Mouse (Mus musculus) cerebellum, adult 11-12 months (tissue): Measurements from ENCODE around the gene Sh3bgrl2.
A peak's percentile ranks its signal among the peaks of the same experiment; 100 is the strongest.
"Not testable (repeated sequence)": the region's sequence is repeated elsewhere in the genome, so short reads cannot be mapped to it uniquely, and the experiment has no call there.

ENCODE experiments used
- DNase-seq: peaks from one replicate; pipeline ENCODE4 v3.0.0; 2022

Gene Sh3bgrl2

DNA sequence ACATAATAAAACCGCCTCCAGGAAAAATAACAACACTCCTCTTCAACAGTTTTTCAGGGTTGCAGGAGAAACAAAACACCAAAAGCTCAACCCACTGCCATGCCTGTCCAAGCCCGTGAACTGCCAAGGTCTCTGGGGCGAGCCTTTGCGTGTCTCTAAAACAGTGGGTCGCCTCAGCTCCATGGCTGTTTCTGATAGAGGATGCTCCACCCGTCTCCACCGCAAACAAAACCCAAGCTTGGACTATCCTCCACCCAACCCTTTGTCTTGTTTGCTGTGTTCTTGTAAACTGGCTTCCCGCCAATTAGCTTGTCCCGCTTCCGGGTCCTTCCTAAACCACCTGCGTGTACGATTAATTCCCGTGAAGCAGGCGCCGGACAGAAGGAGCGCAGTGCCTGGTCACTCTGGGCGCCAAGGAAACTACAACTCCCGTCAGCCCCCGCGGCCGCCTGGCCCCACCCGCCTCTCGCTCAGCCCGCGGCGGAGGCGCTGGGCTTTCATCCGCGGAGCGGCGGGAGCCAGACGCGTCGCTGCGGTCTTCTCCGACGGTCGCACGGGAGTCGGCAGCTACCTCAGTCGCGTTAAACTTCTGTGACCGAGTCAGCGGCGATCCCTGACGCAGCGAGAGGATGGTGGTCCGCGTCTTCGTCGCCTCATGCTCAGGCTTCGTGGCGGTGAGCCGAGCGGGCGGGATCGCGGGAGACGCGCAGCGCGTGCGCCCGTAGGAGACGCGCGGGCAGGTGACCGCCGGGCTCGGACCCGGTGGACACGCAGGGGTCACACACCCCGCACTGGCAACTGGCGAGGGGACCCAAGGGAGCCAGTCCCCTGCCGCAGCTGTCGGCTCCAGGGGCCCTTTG lies at the start of gene Sh3bgrl2:
Gene Sh3bgrl2 (plus strand): TSS at position 498 of the 860 bp plus-strand sequence.
- DNase-seq: peak; percentile 90

DNA sequence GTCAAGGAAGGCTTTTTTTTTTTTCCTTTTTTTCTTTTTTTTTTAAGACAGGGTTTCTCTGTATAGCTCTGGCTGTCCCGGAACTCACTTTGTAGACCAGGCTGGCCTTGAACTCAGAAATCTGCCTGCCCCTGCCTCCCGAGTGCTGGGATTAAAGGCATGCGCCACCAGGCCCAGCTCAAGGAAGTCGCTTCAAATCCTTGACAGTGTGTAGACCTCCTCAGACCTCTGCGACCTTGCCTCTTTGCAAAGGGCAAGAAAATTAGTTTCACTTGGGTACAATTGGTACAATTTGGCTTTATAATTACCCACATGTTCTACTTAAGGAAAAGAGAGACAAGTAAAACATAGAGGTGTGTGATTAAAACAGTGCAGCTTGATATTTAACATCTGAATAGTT lies 29.0 kb upstream of the Sh3bgrl2 start:
- not testable (repeated sequence) for DNase-seq

DNA sequence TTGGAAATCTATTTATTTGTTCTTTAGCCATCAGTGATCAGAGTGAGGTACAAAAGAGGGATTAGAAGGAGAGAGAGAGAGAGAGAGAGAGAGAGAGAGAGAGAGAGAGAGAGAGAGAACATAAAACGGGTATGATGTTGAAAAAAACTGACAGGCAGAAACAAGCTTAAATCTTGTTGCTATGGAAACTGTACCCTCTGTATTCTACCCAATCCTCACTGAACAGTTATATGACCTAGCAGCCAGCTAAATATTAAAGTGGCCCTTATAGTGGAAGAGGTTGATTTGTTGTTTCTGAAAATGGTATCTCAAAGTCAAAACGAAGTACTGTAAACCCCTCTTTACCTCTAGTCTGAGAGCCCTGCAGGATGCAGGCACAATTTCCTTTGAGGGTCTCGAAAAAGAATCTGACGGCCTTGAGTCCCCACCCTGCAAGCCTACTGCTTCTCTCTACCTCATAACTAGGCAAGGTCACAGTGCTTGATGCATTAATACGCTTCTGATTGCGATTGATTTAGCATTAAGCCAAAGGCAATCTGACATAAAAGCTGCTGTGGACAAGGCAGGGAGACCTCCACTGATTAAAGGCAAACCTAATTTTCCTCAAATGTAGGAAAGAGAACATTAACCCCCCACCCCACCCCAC lies 28.5 kb upstream of the Sh3bgrl2 start:
- DNase-seq: no peak

DNA sequence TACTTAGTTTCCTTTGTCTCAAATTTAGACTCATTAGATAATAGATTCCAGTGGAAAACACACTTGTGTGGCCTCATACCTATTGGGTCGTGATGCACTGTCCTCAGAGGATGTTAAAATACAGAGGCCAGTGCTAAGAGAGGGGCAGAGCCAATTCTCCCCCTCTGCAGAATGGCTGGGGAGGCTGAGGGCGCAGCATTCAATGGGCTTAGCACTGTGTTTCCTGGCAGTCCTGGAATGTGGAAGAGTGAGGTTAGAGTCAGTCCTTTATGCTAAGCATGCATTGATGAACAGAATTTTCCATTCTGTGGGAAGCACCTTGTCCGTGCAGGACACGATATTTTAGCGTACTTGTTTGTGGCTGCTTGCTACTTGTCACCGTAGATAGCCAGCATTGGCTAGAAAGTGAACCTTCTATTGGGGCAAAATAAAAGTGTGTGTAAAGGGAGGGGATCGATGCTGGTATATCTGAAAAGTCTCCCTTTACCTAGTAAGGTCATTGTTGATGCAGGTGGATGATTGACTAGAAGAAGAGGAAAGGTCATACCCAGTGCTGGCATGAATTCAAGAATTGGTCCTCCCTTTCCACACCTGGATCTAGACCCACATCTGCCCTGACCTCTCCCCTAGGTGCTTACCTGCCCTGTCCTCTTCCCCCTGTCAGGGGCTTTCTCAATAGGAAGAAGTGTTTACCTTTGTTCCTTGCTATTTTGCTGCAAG lies 20.6 kb upstream of the Sh3bgrl2 start:
- DNase-seq: no peak

DNA sequence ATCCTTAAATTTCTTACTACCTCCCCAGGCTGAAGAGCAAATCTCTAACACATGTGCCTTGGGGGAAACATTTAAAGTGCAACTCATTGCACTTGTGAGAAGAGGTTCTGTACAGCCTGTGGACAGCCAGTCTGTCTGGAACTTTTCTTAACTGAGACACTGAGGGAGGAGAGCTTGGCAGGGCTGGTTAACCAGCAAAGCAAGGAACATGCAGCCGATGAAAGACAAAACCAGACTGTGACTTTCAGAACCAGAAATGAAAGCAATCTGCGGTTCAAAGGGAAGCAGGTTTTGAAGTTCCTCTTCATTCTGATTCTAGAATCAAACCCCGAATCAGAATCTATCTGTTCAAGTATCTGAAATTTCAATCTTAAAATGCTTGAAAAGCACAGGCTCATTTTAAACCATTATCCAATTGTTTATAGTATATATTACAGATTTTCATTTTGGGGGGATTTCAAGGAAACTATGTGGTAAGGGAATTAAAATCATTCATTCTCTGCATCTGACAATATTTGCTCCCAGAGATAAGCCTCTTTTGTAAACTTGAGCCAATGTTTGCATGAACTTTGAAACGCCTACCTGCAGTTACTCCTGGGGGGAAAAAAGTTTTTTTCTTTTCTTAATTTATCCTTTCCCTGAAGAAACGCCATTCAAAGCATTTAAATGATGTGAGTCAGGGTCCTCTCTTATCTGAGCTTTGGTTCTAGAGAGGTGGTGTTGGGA lies 14.9 kb upstream of the Sh3bgrl2 start:
- no peak for DNase-seq

DNA sequence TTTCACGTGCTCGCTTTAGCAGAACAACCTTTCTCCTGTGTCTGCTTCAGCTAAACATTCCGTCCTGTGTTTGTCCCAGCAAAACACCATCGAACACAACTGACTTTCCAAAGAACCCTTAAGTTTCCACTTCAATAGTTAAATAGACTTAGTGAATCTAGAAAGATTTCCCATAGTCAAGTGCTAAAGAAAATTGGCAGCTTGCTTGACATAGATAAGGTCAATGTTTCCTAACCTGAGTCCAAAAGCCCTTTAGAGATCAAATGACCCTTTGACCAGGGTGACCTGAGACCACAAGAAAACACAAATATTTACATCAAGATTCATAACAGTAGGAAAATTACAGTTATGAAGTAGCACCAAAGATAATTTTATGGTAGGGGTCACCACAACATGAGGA lies 11.2 kb upstream of the Sh3bgrl2 start:
- DNase-seq: no peak

DNA sequence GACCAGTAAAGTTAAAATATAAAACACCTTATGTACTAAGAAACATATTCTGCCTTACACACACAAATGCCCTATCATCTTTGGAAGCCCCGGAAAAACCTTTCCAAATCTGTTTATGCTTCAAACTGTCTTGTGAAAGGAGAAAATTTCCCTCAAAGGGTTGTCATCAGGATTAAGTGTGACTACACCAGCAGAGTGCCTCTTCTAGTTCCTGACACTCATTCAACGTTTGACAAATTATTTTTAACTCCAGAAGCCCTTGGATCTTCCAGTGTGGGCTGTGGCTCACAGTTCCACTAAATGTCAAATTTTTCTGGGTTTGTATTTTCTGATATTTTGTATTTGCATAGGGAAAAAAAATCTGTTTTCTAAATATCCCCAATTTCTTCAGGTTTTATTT lies 10.6 kb upstream of the Sh3bgrl2 start:
- no peak for DNase-seq

DNA sequence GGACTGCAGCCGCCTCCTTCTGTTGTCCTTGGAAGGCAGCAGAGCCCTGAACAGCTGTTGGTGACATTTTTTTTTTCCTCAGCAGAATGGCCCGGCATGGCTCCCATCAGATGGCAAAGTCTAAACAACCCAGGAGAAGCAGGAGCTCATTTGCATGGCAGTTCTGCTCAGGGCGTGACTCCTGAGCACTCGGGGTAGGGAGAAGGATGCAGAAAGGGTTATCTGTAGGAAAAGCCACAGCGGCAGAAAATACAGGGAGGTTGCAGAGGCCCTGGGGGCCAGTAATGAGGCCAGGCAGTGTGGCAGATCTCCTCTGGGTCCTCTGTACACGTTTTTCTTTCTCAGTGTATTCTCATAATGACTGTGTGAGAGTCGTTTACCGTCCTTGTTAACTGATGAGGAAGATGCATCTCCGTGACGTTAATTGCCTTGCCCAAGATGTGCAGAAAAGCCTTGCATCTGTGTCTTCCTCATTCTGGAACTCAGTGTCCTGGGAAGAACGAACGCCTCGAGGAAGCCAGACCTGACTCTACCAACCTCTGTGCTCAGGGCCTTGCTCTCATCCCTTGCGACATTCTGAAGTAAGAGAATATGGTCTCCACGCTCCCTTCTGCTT lies 10.1 kb upstream of the Sh3bgrl2 start:
- DNase-seq: no peak

DNA sequence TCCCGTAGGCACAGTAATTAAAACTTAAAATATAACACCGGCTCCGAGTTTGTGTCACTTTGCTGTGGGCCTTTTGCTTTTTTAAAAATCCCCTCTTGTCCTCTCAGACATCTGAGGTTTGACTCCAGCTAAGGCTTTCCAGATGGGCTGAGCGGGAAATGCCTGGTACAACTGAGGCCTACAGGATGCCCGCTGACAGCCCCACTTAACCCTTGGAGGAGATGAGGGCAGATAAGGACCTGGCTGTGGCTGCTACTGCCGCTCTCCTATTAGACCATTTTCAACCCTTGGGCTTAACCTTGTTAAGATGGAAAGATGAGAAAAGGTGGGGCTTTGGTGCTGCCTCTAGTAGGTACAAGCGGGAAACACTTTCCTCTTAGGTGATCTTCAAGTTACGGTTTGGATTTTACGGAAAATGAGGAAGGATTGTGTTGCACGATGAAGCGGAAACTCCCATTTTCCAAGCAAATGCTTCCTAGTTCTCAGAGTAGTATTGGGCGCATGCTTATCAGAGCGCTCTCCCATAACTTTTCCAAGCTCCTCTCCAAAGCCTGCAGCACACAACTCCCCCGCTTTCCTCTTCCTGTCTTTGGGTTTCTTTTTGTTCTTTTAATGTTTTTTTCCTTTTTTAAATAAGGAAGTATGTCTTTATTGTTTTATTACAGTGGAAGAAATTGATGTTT lies 8.2 kb upstream of the Sh3bgrl2 start:
- no peak for DNase-seq

DNA sequence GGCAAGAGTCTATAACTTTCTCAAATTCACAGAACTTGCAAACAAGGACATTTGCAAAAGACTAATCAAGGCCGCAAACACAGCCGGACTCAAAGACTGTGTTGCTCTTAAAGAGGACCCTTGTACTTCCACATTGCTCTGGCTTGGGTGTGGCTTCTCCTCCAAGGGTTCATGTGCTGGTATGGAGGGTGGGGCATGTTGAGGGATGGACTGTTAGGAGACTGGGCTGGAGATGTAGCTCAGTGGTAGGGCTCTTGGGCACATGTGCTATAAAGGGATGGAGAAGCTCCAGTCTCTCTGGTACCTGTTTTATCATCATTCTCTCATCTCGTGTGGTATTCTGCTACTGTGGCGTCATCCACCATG lies 7.7 kb upstream of the Sh3bgrl2 start:
- no peak for DNase-seq

DNA sequence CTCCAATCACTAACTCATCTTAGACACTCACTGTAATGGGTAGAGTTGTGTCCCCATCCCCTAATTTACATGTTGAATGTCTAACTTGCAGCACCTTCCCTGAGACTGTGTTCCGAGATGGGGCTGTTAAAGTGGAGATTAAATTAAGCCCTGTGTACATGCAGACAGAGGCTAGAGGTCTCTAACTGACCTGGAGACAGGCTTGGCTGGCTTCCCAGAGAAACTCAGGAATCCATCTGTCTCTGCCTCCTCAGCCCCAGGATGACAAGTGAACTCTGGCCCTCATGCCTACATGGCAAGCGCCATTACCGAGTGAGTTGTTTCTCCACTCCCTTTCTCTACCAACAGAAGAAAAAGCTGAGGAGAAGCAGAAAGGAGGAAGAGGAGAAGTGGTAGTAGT lies 7.2 kb upstream of the Sh3bgrl2 start:
- no peak for DNase-seq

DNA sequence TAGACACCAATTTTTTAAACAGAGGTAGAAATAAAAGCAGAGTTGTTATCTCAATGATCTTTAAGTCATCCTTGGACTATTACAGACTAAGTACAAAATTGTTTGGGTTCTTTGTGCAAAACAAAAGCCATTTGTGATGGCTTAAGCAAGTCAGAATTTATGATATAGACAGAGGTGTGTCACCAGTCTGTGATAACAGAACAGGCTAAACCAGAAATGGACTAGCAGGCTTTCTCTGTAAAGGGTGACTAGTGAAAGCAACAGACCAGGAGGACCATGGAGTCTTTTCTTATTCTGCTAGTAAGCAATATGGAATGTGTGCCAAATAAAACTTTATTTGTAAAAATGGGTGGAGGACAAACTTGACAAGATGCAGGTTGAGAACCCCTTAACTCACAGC lies 2.9 kb upstream of the Sh3bgrl2 start:
- no peak for DNase-seq

DNA sequence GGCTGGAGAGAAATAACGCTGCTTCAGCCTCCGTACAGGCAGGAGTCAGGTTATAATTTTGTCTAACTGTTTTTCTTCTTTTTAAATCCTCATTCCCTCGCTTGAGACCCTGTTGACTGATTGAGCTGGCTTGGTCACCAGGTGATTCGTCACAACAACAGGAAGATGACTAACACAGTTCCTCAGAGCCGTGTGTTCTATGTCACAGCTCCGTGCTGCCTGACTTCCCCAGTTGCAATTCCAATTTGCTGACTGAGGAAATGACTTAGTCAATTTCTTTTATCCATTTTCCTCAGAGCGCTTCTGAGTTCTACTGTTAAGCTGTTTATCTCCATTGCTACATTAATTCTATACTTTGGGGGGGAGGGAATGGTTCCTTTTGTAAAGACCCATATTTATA lies 1.8 kb upstream of the Sh3bgrl2 start:
- DNase-seq: no peak

DNA sequence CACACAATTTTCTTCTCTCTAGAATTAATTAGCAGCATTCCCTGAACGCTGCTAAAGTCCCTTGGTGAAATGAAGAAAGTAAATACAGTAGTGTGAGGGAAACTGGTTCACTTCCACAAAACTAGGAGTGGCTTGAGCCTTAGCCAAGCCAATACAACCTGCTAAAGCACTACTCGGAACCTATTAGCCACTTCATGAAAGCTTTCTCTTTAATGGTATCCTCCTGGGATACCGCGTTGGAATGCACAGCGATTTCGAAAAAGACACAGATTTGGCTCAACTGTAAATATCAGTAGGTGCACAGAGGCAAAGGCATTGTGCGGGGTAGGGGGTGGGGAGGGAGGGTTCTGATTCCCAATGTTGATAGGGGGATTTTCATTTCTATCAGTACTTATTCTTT lies 898 bp upstream of the Sh3bgrl2 start:
- no peak for DNase-seq

DNA sequence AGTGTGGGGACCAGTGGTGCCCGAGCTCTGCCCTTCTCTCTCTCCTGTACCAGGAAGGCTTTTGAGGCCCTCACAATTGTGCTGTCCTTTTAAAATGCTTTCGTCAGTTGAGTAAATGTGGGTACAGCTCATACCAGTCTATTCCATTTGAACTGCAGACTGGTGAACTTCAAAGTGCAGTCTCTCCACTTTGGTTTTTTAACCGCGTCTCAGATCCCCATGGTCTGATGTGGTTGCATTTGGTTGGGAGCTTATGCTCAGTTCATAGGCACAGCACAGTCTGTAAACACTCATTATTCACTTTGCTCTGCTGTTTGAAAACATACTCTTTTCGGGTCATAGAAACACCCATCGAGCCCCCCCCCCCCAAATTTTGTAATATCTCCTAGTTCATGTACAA lies 1.7 kb downstream of the Sh3bgrl2 start:
- DNase-seq: no peak

DNA sequence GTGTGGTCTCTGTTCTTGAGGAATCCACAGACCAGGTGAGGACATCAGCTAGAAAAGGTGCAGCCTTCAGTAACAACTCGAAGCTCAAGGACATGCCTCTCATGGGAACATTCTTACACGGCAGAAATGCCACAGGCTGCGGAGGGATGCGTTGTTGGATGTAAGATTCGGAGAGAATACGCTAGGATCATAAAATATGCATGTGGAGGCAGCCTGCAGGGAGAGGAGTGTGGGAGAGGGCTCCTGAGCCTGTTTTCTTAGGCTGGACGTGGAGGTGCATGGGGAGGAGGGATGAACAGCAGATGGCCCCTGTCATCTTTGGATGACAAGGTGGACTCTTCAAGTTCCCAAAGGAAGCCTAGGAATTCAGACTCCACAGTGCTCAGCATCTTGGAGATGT lies 3.0 kb downstream of the Sh3bgrl2 start:
- no peak for DNase-seq

DNA sequence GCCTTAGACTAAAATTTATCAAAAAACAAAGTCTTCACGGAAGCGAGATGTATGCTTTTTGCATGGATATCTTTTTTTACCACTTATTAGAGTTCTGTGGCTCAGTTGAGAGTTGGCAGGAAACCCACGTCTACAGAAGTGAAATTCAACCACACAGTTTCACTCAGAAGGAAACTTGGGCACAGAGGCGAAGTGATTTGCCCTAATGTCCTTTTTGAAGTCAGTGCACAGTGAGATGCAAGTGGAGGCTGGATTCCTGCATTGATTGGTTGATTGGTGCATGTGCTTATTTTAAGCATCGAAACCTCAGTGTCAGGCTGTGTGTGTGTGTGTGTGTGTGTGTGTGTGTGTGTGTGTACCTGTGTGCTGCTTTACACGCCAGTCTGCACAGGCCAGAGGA lies 3.5 kb downstream of the Sh3bgrl2 start:
- no peak for DNase-seq

DNA sequence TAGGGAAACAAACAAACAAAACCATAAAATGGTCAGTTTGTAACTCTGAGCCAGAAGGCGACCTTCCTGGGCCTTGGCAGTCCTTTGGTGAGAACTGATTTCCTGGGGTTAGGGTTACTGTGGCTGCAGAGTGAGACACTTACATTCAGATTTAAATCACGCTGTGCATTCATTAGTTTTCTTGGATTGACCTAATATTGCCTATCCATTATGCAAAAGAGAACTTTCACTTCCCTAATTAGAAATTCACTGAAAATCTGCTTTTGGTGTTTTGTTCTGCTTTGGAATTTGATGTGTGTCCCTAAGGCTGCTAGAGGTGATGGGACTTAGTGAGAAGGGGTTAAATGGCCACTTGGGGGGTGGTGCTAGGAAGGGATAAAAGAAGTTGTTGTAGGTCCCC lies 7.5 kb downstream of the Sh3bgrl2 start:
- no peak for DNase-seq

DNA sequence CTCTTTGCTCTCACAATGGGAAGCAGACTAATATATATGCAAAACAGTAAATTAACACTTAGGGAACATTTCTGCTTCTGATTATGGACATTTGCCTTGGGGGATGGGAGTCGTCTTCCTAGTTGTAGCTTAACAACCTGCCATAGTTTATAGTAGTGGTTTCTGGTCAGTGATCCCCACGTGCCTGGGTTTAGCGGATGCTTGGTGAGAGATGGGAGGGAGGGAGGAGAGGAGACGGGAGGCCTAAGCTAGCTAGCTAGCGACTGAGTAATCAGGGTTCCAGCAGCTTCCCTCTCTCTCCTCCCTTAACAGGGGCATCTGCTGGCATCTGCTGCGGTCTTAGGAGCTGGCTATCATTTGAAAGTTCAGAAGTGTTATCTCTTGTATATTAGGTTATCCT lies 8.1 kb downstream of the Sh3bgrl2 start:
- no peak for DNase-seq

DNA sequence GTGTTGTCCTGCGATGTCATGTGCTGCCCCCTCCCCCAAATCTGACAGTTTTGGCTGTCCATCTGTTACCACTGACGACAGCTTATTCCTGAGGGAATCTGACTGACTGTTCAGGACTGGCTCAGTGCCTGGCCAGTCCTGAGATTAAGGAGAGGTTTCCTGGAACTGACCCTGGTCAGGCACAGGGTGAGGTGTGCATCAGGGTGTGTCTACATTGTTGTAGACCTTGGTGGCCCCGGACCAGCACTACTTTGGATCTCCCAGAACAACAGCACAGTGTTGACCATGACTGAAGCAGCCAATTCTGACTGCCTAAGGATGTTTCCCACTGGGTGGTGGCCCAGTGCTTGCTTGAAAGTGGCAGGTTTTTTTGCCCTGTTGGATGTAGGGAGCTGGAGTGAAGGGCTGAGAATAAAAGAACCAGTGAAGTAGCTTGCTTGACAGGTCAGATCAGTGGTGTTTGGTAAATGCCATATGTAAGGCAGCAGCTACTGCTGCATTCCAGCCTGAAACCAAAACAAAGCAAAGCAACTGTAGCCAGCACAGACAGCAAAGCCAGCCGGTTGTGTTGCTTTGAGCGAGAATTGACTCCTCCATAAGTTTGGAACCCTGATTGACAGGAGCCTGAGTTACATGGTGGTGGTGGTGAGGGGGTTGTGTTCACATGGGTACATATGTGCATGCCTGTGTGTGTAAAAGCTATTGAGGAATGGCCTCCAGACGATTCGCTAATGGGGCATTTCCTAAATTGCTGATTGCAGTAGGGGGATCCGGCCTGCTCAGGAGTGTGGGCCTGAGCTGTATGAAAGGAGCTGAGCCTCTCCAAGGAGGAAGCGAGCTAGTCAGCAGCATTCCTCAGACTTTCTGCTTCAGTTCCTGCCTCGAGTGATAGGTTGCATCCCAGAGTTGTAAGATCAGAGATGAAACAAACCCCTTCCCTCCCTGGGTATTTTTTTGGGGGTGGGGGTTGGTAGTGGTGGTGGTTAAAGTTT lies 8.9 kb downstream of the Sh3bgrl2 start:
- peak; percentile 31 for DNase-seq

DNA sequence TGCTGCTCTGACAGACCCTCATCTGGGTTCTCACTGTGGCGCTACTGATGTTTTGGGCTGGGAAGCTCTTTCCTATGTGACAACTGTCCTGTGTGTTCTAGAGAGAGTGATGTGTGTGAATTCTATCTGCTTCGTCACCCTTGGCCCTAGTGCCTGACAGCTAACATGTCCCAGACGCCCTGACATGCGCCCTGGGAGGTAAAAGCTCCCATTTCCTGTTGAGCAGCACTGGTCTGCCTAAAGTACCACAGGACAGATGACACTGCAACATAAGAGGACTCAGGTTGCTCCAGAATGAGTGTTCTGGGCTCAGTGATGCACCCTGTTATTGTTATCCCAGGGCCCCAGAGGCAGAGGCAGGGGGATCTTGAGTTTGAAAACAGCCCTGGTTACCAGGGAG lies 12.5 kb downstream of the Sh3bgrl2 start:
- DNase-seq: no peak
